Mouse (Mus musculus): ENCODE measurements at regions not wholly inside any gene's neighbourhood (a gene's known extent, or its start where the extent isn't known, plus 50 kb on each side); places are given as distances from the start of the nearest gene placed in this dataset.

GRCm38 (mm10) chr5:119274817-119275494 lies 395.5 kb upstream of the Tbx3 start:
- no peak for TF ChIP-seq USF1 (IDR thresholded peaks at IDR 0.05; ENCODE audit: low read depth)
- TF ChIP-seq CTCF (IDR thresholded peaks at IDR 0.05; ENCODE audit: control insufficient read depth, insufficient read depth, insufficient read length), result no peak
